ENCODE assay signal across 8 mouse cellular contexts in genomic region chr5:92808503-92809415, GRCm38 (mm10).
A peak's percentile ranks its signal among the peaks of the same experiment; 100 is the strongest.
DNase-seq lines count a peak whose midpoint lies in the region; ATAC-seq lines count a peak whose summit lies in the region.

No protein-coding gene starts in this region.

- peaks cover 30% of the 10 kb centered on the region for H3K4me1 ChIP-seq in hindbrain, embryonic 15.5 days (replicated peaks)
- H3K4me1 ChIP-seq in limb, embryonic 15.5 days, result peaks cover 32% of the 10 kb centered on the region
- H3K4me1 ChIP-seq in midbrain, embryonic 14.5 days (ENCODE audit: control insufficient read depth, insufficient read depth, low read length), result peaks cover 17% of the 10 kb centered on the region; the same call in 1 of the 2 replicates

- peak overlapping the region; percentile 10; the same call in 1 of the 2 replicates for H3K9ac ChIP-seq in hindbrain, embryonic 15.5 days
- no peak overlapping the region for H3K9ac ChIP-seq in limb, embryonic 15.5 days
- peak overlapping the region; percentile 48; the same call in 1 of the 2 replicates for H3K9ac ChIP-seq in midbrain, embryonic 14.5 days (replicated peaks; ENCODE audit: low read length)

- no peak overlapping the region for H3K27ac ChIP-seq in hindbrain, embryonic 15.5 days (replicated peaks)
- 0 out of 2 replicates have a peak overlapping the region, but pooled peaks have one; percentile 38 for H3K27ac ChIP-seq in limb, embryonic 15.5 days
- H3K27ac ChIP-seq in midbrain, embryonic 14.5 days (replicated peaks; ENCODE audit: low read depth, low read length), result 0 out of 2 replicates have a peak overlapping the region, but pooled peaks have one; percentile 49

- peak overlapping the region; percentile 30 for H3K4me3 ChIP-seq in hindbrain, embryonic 15.5 days
- H3K4me3 ChIP-seq in limb, embryonic 15.5 days, result peak overlapping the region; percentile 31
- peak overlapping the region; percentile 26 for H3K4me3 ChIP-seq in midbrain, embryonic 14.5 days (replicated peaks; ENCODE audit: low read depth, low read length)

- peaks cover 9% of the 10 kb centered on the region; the same call in 1 of the 2 replicates for H3K27me3 ChIP-seq in hindbrain, embryonic 15.5 days
- H3K27me3 ChIP-seq in limb, embryonic 15.5 days, result no peaks in the 10 kb centered on the region
- H3K27me3 ChIP-seq in midbrain, embryonic 14.5 days (ENCODE audit: control insufficient read depth, insufficient read depth, low read length), result peaks cover 4% of the 10 kb centered on the region; the same call in 1 of the 2 replicates

- no peaks in the 10 kb centered on the region for H3K9me3 ChIP-seq in hindbrain, embryonic 15.5 days
- no peaks in the 10 kb centered on the region for H3K9me3 ChIP-seq in limb, embryonic 15.5 days
- no peaks in the 10 kb centered on the region for H3K9me3 ChIP-seq in midbrain, embryonic 14.5 days (ENCODE audit: control insufficient read depth, low read length)

- WGBS in hindbrain, embryonic 15.5 days, result 4% methylated on average over 28 of the region's 28 CpGs
- 7% methylated on average over 28 of the region's 28 CpGs for WGBS in limb, embryonic 15.5 days
- WGBS in midbrain, embryonic 14.5 days, result 2% methylated on average over 28 of the region's 28 CpGs

- peak; percentile 79 for ATAC-seq in hindbrain, embryonic 15.5 days (ENCODE audit: low FRiP score, low read depth)
- ATAC-seq in limb, embryonic 15.5 days (ENCODE audit: insufficient number of reproducible peaks, low FRiP score, low TSS enrichment, low read depth), result peak; percentile 62
- peak; percentile 77 for ATAC-seq in midbrain, embryonic 14.5 days (ENCODE audit: low FRiP score, low TSS enrichment)

- no peaks in the 10 kb centered on the region for H3K36me3 ChIP-seq in hindbrain, embryonic 15.5 days
- no peaks in the 10 kb centered on the region for H3K36me3 ChIP-seq in limb, embryonic 15.5 days
- H3K36me3 ChIP-seq in midbrain, embryonic 14.5 days (ENCODE audit: control insufficient read depth, insufficient read depth, low read length), result no peaks in the 10 kb centered on the region

- peak; percentile 62 for DNase-seq in Muller cell, postnatal 12 days (ENCODE audit: inconsistent ontology term)
- DNase-seq in cerebellum, postnatal 14 days, result peak; percentile 53 to 58
- peak; percentile 29 for DNase-seq in gastrocnemius, postnatal 25 days
- peak; percentile 76 for DNase-seq in midbrain, embryonic 14.5 days
- peak; percentile 40 for DNase-seq in urinary bladder, adult 2 months (ENCODE audit: low spot score)
- no peak for DNase-seq in layer of hippocampus, adult 9-11 months

- H3K4me2 ChIP-seq in hindbrain, embryonic 15.5 days, result peak overlapping the region; percentile 55
- peak overlapping the region; percentile 48 for H3K4me2 ChIP-seq in limb, embryonic 15.5 days
- H3K4me2 ChIP-seq in midbrain, embryonic 14.5 days (ENCODE audit: low read length), result peak overlapping the region; percentile 58
